Mouse (Mus musculus) liver, embryonic 12.5 days (tissue): ENCODE measurements around the gene Tctn1. TPM values are rescaled to one million over a fixed set of nuclear protein-coding genes. Genes with fewer than 3 reads are reported as not detected.

Experiments
- ATAC-seq: fragments of 200-750 bp; cut with Nextera tagmentation; 2 replicates; pipeline ENCODE4 v1.8.0; 2017; ENCODE audit warnings: moderate number of reproducible peaks, mild to moderate bottlenecking, moderate library complexity
- H3K27ac ChIP-seq: fragments of 300-500 bp; sonication (generic); 2 replicates; pipeline ENCODE4 v1.5.1; 2016; ENCODE audit warnings: mild to moderate bottlenecking
- H3K27me3 ChIP-seq: fragments of 300-500 bp; sonication (generic); replicated peaks from 2 replicates; pipeline ENCODE4 v1.6.1; 2016; ENCODE audit warnings: mild to moderate bottlenecking, moderate library complexity
- H3K36me3 ChIP-seq: fragments of 300-500 bp; sonication (generic); 2 replicates; pipeline ENCODE4 v1.6.1; 2016; ENCODE audit warnings: mild to moderate bottlenecking, moderate library complexity
- H3K4me1 ChIP-seq: fragments of 300-500 bp; sonication (generic); 2 replicates; pipeline ENCODE4 v1.6.1; 2016
- H3K4me2 ChIP-seq: fragments of 300-500 bp; sonication (generic); 2 replicates; pipeline ENCODE4 v1.6.1; 2016; ENCODE audit warnings: mild to moderate bottlenecking, moderate library complexity
- H3K4me3 ChIP-seq: fragments of 300-500 bp; sonication (generic); 2 replicates; pipeline ENCODE4 v1.5.1; 2016; ENCODE audit warnings: mild to moderate bottlenecking, moderate library complexity
- H3K9ac ChIP-seq: fragments of 300-500 bp; sonication (generic); 2 replicates; pipeline ENCODE4 v1.6.1; 2016; ENCODE audit warnings: mild to moderate bottlenecking, moderate library complexity
- H3K9me3 ChIP-seq: fragments of 300-500 bp; sonication (generic); replicated peaks from 2 replicates; pipeline ENCODE4 v1.6.1; 2016; ENCODE audit warnings: mild to moderate bottlenecking, moderate library complexity
- WGBS: fragments of 180-500 bp; shearing (Covaris S2); methylation state at CpG from one replicate; pipeline ENCODE4 v1.1.7; 2016; ENCODE audit not compliant: insufficient replicate concordance; 5-methylcytosine and 5-hydroxymethylcytosine counted together
- polyA plus RNA-seq: library from polyadenylated mRNA; unstranded; fragments of >200 nt; fragmentation: Nextera tagmentation; extraction: Ambion mirVana; gene quantifications from 2 replicates; pipeline ENCODE4 v1.2.1, GENCODE M21; 2016

Tctn1 gene
- polyA plus RNA-seq, 1 experiment from 2014 or later, result 1.7 TPM

- Histone ChIP-seq H3K4me2 (no peak overlapping the region), H3K27me3 (no peaks in the 10 kb centered on the region), H3K9ac (no peak overlapping the region), H3K9me3 (no peaks in the 10 kb centered on the region), H3K36me3 (no peaks in the 10 kb centered on the region), H3K27ac (no peak overlapping the region), H3K4me1 (peaks cover 30% of the 10 kb centered on the region), H3K4me3 (no peak overlapping the region)
- ATAC-seq, result no peak
- 78% methylated on average over 2 of the region's 2 CpGs for WGBS
These were observed 1.7 kb upstream of the Tctn1 start for GRCm38 (mm10) chr5:122265942-122266341.

- ATAC-seq, result no peak
- Histone ChIP-seq H3K4me1 (peaks cover 30% of the 10 kb centered on the region), H3K9ac (peak overlapping the region; percentile 40; the same call in 1 of the 2 replicates), H3K36me3 (no peaks in the 10 kb centered on the region), H3K27ac (peak overlapping the region; percentile 45), H3K27me3 (no peaks in the 10 kb centered on the region), H3K4me3 (peak overlapping the region; percentile 67; the same call in 1 of the 2 replicates), H3K9me3 (no peaks in the 10 kb centered on the region), H3K4me2 (peak overlapping the region; percentile 79)
- WGBS, result 44% methylated on average over 3 of the region's 3 CpGs
These were observed 927 bp upstream of the Tctn1 start for GRCm38 (mm10) chr5:122265187-122265586.

GRCm38 (mm10) chr5:122262104-122262503 lies 2.2 kb downstream of the Tctn1 start:
- no peak for ATAC-seq
- peak overlapping the region; percentile 12; the same call in 1 of the 2 replicates for H3K4me2 ChIP-seq
- H3K4me1 ChIP-seq, result peaks cover 30% of the 10 kb centered on the region
- 0 out of 2 replicates have a peak overlapping the region, but pooled peaks have one; percentile 2 for H3K27ac ChIP-seq
- no peaks in the 10 kb centered on the region for H3K9me3 ChIP-seq
- H3K27me3 ChIP-seq, result no peaks in the 10 kb centered on the region
- WGBS, result 35% methylated on average over 7 of the region's 7 CpGs
- H3K4me3 ChIP-seq, result no peak overlapping the region
- H3K36me3 ChIP-seq, result peaks cover 13% of the 10 kb centered on the region
- no peak overlapping the region for H3K9ac ChIP-seq

- no peak overlapping the region for H3K4me2 ChIP-seq
- H3K36me3 ChIP-seq, result peaks cover 42% of the 10 kb centered on the region
- no peaks in the 10 kb centered on the region for H3K9me3 ChIP-seq
- no peaks in the 10 kb centered on the region for H3K27me3 ChIP-seq
- no peak overlapping the region for H3K27ac ChIP-seq
- no peak overlapping the region for H3K9ac ChIP-seq
- ATAC-seq, result no peak
- H3K4me1 ChIP-seq, result peaks cover 16% of the 10 kb centered on the region
- no peak overlapping the region for H3K4me3 ChIP-seq
- WGBS, result 57% methylated on average over 6 of the region's 6 CpGs
These were observed 6.1 kb downstream of the Tctn1 start for GRCm38 (mm10) chr5:122258027-122258741.

GRCm38 (mm10) chr5:122251895-122252606 lies 12.2 kb downstream of the Tctn1 start:
- peaks cover 39% of the 10 kb centered on the region for H3K36me3 ChIP-seq
- H3K4me1 ChIP-seq, result no peaks in the 10 kb centered on the region
- no peaks in the 10 kb centered on the region for H3K27me3 ChIP-seq
- no peaks in the 10 kb centered on the region for H3K9me3 ChIP-seq
- no peak overlapping the region for H3K9ac ChIP-seq
- H3K27ac ChIP-seq, result no peak overlapping the region
- no peak overlapping the region for H3K4me3 ChIP-seq
- H3K4me2 ChIP-seq, result no peak overlapping the region
- WGBS, result 90% methylated on average over 17 of the region's 17 CpGs
- ATAC-seq, result no peak

- Histone ChIP-seq H3K4me3 (no peak overlapping the region), H3K9ac (no peak overlapping the region), H3K27ac (no peak overlapping the region), H3K4me2 (no peak overlapping the region), H3K9me3 (no peaks in the 10 kb centered on the region), H3K27me3 (no peaks in the 10 kb centered on the region), H3K4me1 (no peaks in the 10 kb centered on the region), H3K36me3 (peaks cover 14% of the 10 kb centered on the region; the same call in 1 of the 2 replicates)
- ATAC-seq, result no peak
- WGBS, result 72% methylated on average over 4 of the region's 4 CpGs
These were observed 15.0 kb downstream of the Tctn1 start for GRCm38 (mm10) chr5:122249281-122249680.

GRCm38 (mm10) chr5:122247934-122248333 lies 16.3 kb downstream of the Tctn1 start:
- no peaks in the 10 kb centered on the region for H3K9me3 ChIP-seq
- no peak overlapping the region for H3K9ac ChIP-seq
- H3K36me3 ChIP-seq, result peaks cover 10% of the 10 kb centered on the region; the same call in 1 of the 2 replicates
- H3K27me3 ChIP-seq, result no peaks in the 10 kb centered on the region
- 81% methylated on average over 7 of the region's 7 CpGs for WGBS
- no peaks in the 10 kb centered on the region for H3K4me1 ChIP-seq
- no peak overlapping the region for H3K4me2 ChIP-seq
- ATAC-seq, result no peak
- no peak overlapping the region for H3K27ac ChIP-seq
- H3K4me3 ChIP-seq, result no peak overlapping the region

GRCm38 (mm10) chr5:122247529-122247928 lies 16.7 kb downstream of the Tctn1 start:
- no peak overlapping the region for H3K9ac ChIP-seq
- H3K27ac ChIP-seq, result no peak overlapping the region
- 79% methylated on average over 11 of the region's 11 CpGs for WGBS
- no peak overlapping the region for H3K4me2 ChIP-seq
- H3K4me1 ChIP-seq, result no peaks in the 10 kb centered on the region
- no peak overlapping the region for H3K4me3 ChIP-seq
- no peak for ATAC-seq
- H3K9me3 ChIP-seq, result no peaks in the 10 kb centered on the region
- no peaks in the 10 kb centered on the region for H3K27me3 ChIP-seq
- peaks cover 7% of the 10 kb centered on the region; the same call in 1 of the 2 replicates for H3K36me3 ChIP-seq

GRCm38 (mm10) chr5:122246547-122247167 lies 17.6 kb downstream of the Tctn1 start:
- no peaks in the 10 kb centered on the region for H3K4me1 ChIP-seq
- H3K9ac ChIP-seq, result no peak overlapping the region
- no peak for ATAC-seq
- H3K9me3 ChIP-seq, result no peaks in the 10 kb centered on the region
- no peak overlapping the region for H3K4me2 ChIP-seq
- H3K27ac ChIP-seq, result no peak overlapping the region
- no peaks in the 10 kb centered on the region for H3K27me3 ChIP-seq
- H3K4me3 ChIP-seq, result no peak overlapping the region
- WGBS, result 75% methylated on average over 10 of the region's 10 CpGs
- peaks cover 3% of the 10 kb centered on the region; the same call in 1 of the 2 replicates for H3K36me3 ChIP-seq

GRCm38 (mm10) chr5:122245186-122245585 lies 19.1 kb downstream of the Tctn1 start:
- no peaks in the 10 kb centered on the region for H3K4me1 ChIP-seq
- H3K4me2 ChIP-seq, result no peak overlapping the region
- peaks cover 5% of the 10 kb centered on the region; the same call in 1 of the 2 replicates for H3K36me3 ChIP-seq
- H3K27ac ChIP-seq, result no peak overlapping the region
- no peak overlapping the region for H3K4me3 ChIP-seq
- ATAC-seq, result no peak
- 59% methylated on average over 3 of the region's 3 CpGs for WGBS
- no peaks in the 10 kb centered on the region for H3K9me3 ChIP-seq
- no peak overlapping the region for H3K9ac ChIP-seq
- H3K27me3 ChIP-seq, result no peaks in the 10 kb centered on the region

- H3K27ac ChIP-seq, result no peak overlapping the region
- no peaks in the 10 kb centered on the region for H3K9me3 ChIP-seq
- no peaks in the 10 kb centered on the region for H3K27me3 ChIP-seq
- WGBS, result 84% methylated on average over 17 of the region's 17 CpGs
- H3K9ac ChIP-seq, result no peak overlapping the region
- no peak overlapping the region for H3K4me3 ChIP-seq
- no peaks in the 10 kb centered on the region for H3K4me1 ChIP-seq
- peaks cover 5% of the 10 kb centered on the region; the same call in 1 of the 2 replicates for H3K36me3 ChIP-seq
- no peak overlapping the region for H3K4me2 ChIP-seq
- ATAC-seq, result no peak
These were observed 20.3 kb downstream of the Tctn1 start for GRCm38 (mm10) chr5:122243781-122244523.
